13 mouse cellular contexts compared by ENCODE assay signal in the genomic region with DNA sequence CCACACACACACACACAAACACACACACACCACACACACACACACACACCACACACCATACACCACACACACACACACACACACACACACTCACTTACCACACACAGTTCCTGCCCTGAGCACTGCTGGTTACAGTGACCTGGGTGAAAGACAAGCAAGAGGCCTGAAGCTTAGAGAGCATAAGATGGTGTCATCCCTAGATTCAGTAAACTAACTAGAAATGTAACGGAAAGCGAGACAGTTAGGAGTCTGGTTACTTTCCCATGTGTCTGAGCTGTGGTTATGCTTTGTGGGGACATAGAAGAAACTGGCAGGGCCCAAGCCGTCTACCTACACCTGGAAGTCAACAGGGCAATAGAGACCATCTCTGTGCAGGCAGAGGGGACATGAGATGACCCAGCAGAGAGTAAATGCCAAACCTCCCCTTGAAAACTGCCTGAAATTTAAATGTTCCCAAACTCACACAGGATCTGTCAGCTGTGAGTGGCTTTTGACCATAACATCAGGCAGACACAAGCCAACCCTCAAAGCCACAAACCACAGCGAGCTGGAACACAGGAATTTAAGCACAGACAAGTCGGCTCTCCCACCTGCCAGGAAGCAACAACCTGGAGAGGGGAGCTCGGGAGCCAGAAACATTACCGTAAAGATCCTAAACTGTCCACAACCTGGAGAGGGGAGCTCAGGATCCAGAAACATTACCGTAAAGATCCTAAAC. TPM values are rescaled to one million over a fixed set of nuclear protein-coding genes. Genes with fewer than 3 reads are reported as not detected.
DNase-seq lines count a peak whose midpoint lies in the region; ATAC-seq and TF ChIP-seq lines count a peak whose summit lies in the region.
"Had no signal": no experiment of that assay in that cellular context is flagged by ENCODE, and none has a peak within 500 bp of the region (broad histone marks: within the 10 kb centered on the region; RNA-seq: fewer than 3 reads in every experiment).

No protein-coding gene starts in this region.

- H3K9ac ChIP-seq in forebrain, embryonic 13.5 days = no peak overlapping the region
- H3K9ac ChIP-seq: midbrain, embryonic 12.5 days had no signal

- no peak for DNase-seq in forebrain, embryonic 10.5 days (ENCODE audit: extremely low spot score, low spot score)
- no peak for DNase-seq in thymus, adult 2 months
- DNase-seq in thymus, postnatal 4 days = no peak
- DNase-seq in naive thymus-derived CD4-positive, alpha-beta T cell, adult 2 months (ENCODE audit: low read depth) = peak; percentile 40
- DNase-seq in urinary bladder, adult 2 months (ENCODE audit: low spot score) = no peak
- no peak for DNase-seq in left cerebral cortex, postnatal 10 days (ENCODE audit: extremely low spot score in 1 of 2, low spot score in 2 of 2)
- DNase-seq: cerebellum, adult 9-10 months; kidney, adult 2 months had no signal

- H3K27me3 ChIP-seq in forebrain, embryonic 10.5 days (ENCODE audit: poor library complexity, severe bottlenecking) = no peaks in the 10 kb centered on the region
- H3K27me3 ChIP-seq in forebrain, embryonic 13.5 days = no peaks in the 10 kb centered on the region
- no peaks in the 10 kb centered on the region for H3K27me3 ChIP-seq in thymus, adult 2 months (ENCODE audit: control insufficient read depth, insufficient read depth, low read length)
- H3K27me3 ChIP-seq: midbrain, embryonic 12.5 days had no signal

- H3K4me3 ChIP-seq in forebrain, embryonic 10.5 days = no peak overlapping the region
- H3K4me3 ChIP-seq in forebrain, embryonic 13.5 days = no peak overlapping the region
- no peak overlapping the region for H3K4me3 ChIP-seq in thymus, adult 2 months (ENCODE audit: control insufficient read depth, insufficient read depth, low read length)
- H3K4me3 ChIP-seq: left cerebral cortex, adult 2 months; midbrain, embryonic 12.5 days had no signal

- peaks cover 6% of the 10 kb centered on the region; the same call in 1 of the 2 replicates for H3K9me3 ChIP-seq in forebrain, embryonic 10.5 days
- H3K9me3 ChIP-seq in forebrain, embryonic 13.5 days (replicated peaks) = no peaks in the 10 kb centered on the region; the same call in 1 of the 2 replicates

- TF ChIP-seq POLR2A in thymus, adult 2 months (IDR thresholded peaks at IDR 0.05; ENCODE audit: control insufficient read depth, extremely low read depth, insufficient read depth, low read length, poor library complexity) = no peak

- WGBS in forebrain, embryonic 10.5 days = 21% methylated on average over 8 of the region's 8 CpGs
- WGBS in forebrain, embryonic 13.5 days = 20% methylated on average over 8 of the region's 8 CpGs
- 8% methylated on average over 8 of the region's 8 CpGs for WGBS in thymus, adult 2 months

- intact Hi-C loops in left cerebral cortex, postnatal 10 days (cut with DNase I) = no loop called here

- no peak for TF ChIP-seq CTCF in thymus, adult 2 months (IDR thresholded peaks at IDR 0.05; ENCODE audit: borderline replicate concordance, control insufficient read depth, extremely low read depth, insufficient read depth, low read length, poor library complexity)

- no peaks in the 10 kb centered on the region; the same call in 1 of the 2 replicates for H3K36me3 ChIP-seq in forebrain, embryonic 10.5 days (replicated peaks)
- H3K36me3 ChIP-seq in forebrain, embryonic 13.5 days (ENCODE audit: poor library complexity, severe bottlenecking) = 0 out of 2 replicates have a peak, but pooled peaks cover 4% of the 10 kb centered on the region
- no peaks in the 10 kb centered on the region for H3K36me3 ChIP-seq in thymus, adult 2 months (ENCODE audit: control insufficient read depth, insufficient read depth, low read length)

- no peak for ATAC-seq in forebrain, embryonic 13.5 days
- ATAC-seq in granulocyte monocyte progenitor cell, adult 5-6 weeks (replicated peaks; ENCODE audit: poor library complexity, severe bottlenecking) = peak; percentile 52
- ATAC-seq: forebrain, embryonic 16.5 days had no signal

- H3K4me2 ChIP-seq in forebrain, embryonic 13.5 days = no peak overlapping the region
- H3K4me2 ChIP-seq: midbrain, embryonic 12.5 days had no signal

- H3K27ac ChIP-seq in forebrain, embryonic 10.5 days = 0 out of 2 replicates have a peak overlapping the region, but pooled peaks have one; percentile 35
- no peak overlapping the region for H3K27ac ChIP-seq in forebrain, embryonic 13.5 days
- peak overlapping the region; percentile 46 for H3K27ac ChIP-seq in thymus, adult 2 months (ENCODE audit: control insufficient read depth, insufficient read depth, low read length)
- H3K27ac ChIP-seq: left cerebral cortex, adult 2 months; midbrain, embryonic 12.5 days had no signal

- peaks cover 8% of the 10 kb centered on the region; the same call in 1 of the 2 replicates for H3K4me1 ChIP-seq in forebrain, embryonic 10.5 days
- H3K4me1 ChIP-seq in forebrain, embryonic 13.5 days = no peaks in the 10 kb centered on the region
- H3K4me1 ChIP-seq in thymus, adult 2 months (replicated peaks; ENCODE audit: control insufficient read depth, insufficient read depth, low read length) = peaks cover 29% of the 10 kb centered on the region
- H3K4me1 ChIP-seq: midbrain, embryonic 12.5 days had no signal

RNA-seq across cellular contexts. Expression of a gene that starts 51.7 kb away (rescaled TPM):
- polyA plus RNA-seq in forebrain, embryonic 10.5 days (2016; fragmentation: Nextera tagmentation; extraction: Ambion mirVana) = 27.9 and 31.1 TPM in 2 replicates
- polyA plus RNA-seq in forebrain, embryonic 13.5 days (2015; fragmentation: Nextera tagmentation; extraction: Ambion mirVana) = 65.4 and 70.5 TPM in 2 replicates
- 10.9 and 19.9 TPM in 2 replicates for polyA plus RNA-seq in thymus, adult 2 months (2012; rRNA removed)
- 66.3 and 67.0 TPM in 2 replicates for total RNA-seq in granulocyte monocyte progenitor cell, adult 5-6 weeks (2014; fragmentation: Nextera tagmentation)
- 94.8 and 95.1 TPM in 2 replicates for total RNA-seq in granulocyte monocyte progenitor cell, adult 5-6 weeks (2017)
- polyA plus RNA-seq in urinary bladder, adult 2 months (2012; rRNA removed) = 8.6 and 10.0 TPM in 2 replicates
- 100 to 1,000 TPM; 157 to 160 TPM for total RNA-seq in left cerebral cortex, postnatal 10 days (2021)

RNA-seq across cellular contexts. Expression of a gene that starts 59.1 kb away (rescaled TPM):
- 69.6 and 70.4 TPM in 2 replicates for polyA plus RNA-seq in forebrain, embryonic 10.5 days (2016; fragmentation: Nextera tagmentation; extraction: Ambion mirVana)
- polyA plus RNA-seq in forebrain, embryonic 13.5 days (2015; fragmentation: Nextera tagmentation; extraction: Ambion mirVana) = 85.8 and 86.8 TPM in 2 replicates
- 74.9 and 94.9 TPM in 2 replicates for polyA plus RNA-seq in thymus, adult 2 months (2012; rRNA removed)
- 39.9 and 43.5 TPM in 2 replicates for total RNA-seq in granulocyte monocyte progenitor cell, adult 5-6 weeks (2014; fragmentation: Nextera tagmentation)
- total RNA-seq in granulocyte monocyte progenitor cell, adult 5-6 weeks (2017) = 40.6 and 53.1 TPM in 2 replicates
- 92.7 and 104 TPM in 2 replicates for polyA plus RNA-seq in urinary bladder, adult 2 months (2012; rRNA removed)
- 10 to 100 TPM; 18.1 to 20.4 TPM for total RNA-seq in left cerebral cortex, postnatal 10 days (2021)
